Mouse (Mus musculus) limb, embryonic 10.5 days (tissue): ENCODE data around the gene Atxn2. TPM values are rescaled to one million over a fixed set of nuclear protein-coding genes. Genes with fewer than 3 reads are reported as not detected.
A peak's percentile ranks its signal among the peaks of the same experiment; 100 is the strongest.

Experiments
- DNase-seq: peaks from one replicate; pipeline ENCODE4 v3.0.0-alpha.2; 2017; ENCODE audit warnings: low spot score
- H3K27ac ChIP-seq: fragments of 300-500 bp; sonication (generic); 2 replicates; pipeline ENCODE4 v1.5.1; 2016; ENCODE audit warnings: mild to moderate bottlenecking
- H3K27me3 ChIP-seq: fragments of 300-500 bp; sonication (generic); 2 replicates; pipeline ENCODE4 v1.6.1; 2016; ENCODE audit warnings: low read depth, mild to moderate bottlenecking; ENCODE audit not compliant: poor library complexity, severe bottlenecking
- H3K36me3 ChIP-seq: fragments of 300-500 bp; sonication (generic); 2 replicates; pipeline ENCODE4 v1.6.1; 2016; ENCODE audit warnings: mild to moderate bottlenecking, moderate library complexity
- H3K4me1 ChIP-seq: fragments of 300-500 bp; sonication (generic); 2 replicates; pipeline ENCODE4 v1.6.1; 2016
- H3K4me3 ChIP-seq: fragments of 300-500 bp; sonication (generic); 2 replicates; pipeline ENCODE4 v1.5.1; 2016; ENCODE audit warnings: mild to moderate bottlenecking, moderate library complexity
- H3K9me3 ChIP-seq: fragments of 300-500 bp; sonication (generic); replicated peaks from 2 replicates; pipeline ENCODE4 v1.6.1; 2016; ENCODE audit warnings: mild to moderate bottlenecking
- WGBS: fragments of 180-500 bp; shearing (Covaris S2); methylation state at CpG from one replicate; pipeline ENCODE4 v1.1.7; 2016; 5-methylcytosine and 5-hydroxymethylcytosine counted together
- polyA plus RNA-seq: library from polyadenylated mRNA; unstranded; fragments of >200 nt; fragmentation: Nextera tagmentation; extraction: Ambion mirVana; gene quantifications from 2 replicates; pipeline ENCODE4 v1.2.1, GENCODE M21; 2016

The Atxn2 gene
- polyA plus RNA-seq, 1 experiment from 2014 or later, result 40.2 TPM

- Histone ChIP-seq H3K36me3 (peaks cover 59% of the 10 kb centered on the region), H3K4me1 (peaks cover 41% of the 10 kb centered on the region), H3K27me3 (peaks cover 37% of the 10 kb centered on the region), H3K9me3 (no peaks in the 10 kb centered on the region), H3K27ac (no peak overlapping the region), H3K4me3 (no peak overlapping the region)
- WGBS, result 92% methylated on average over 3 of the region's 3 CpGs
- DNase-seq, result no peak
Observed at GRCm38 (mm10) chr5:121825606-121826005, 114.5 kb downstream of the Atxn2 start.

- WGBS, result 86% methylated on average over 4 of the region's 4 CpGs
- no peak for DNase-seq
- peaks cover 48% of the 10 kb centered on the region for H3K36me3 ChIP-seq
- peaks cover 41% of the 10 kb centered on the region for H3K27me3 ChIP-seq
- no peak overlapping the region for H3K27ac ChIP-seq
- no peaks in the 10 kb centered on the region for H3K9me3 ChIP-seq
- H3K4me3 ChIP-seq, result peak overlapping the region; percentile 56; the same call in 1 of the 2 replicates
- peaks cover 44% of the 10 kb centered on the region for H3K4me1 ChIP-seq
Observed at GRCm38 (mm10) chr5:121827876-121828275, 116.7 kb downstream of the Atxn2 start.

GRCm38 (mm10) chr5:121828491-121829432, 117.6 kb downstream of the Atxn2 start:
- Histone ChIP-seq H3K4me3 (peak overlapping the region; percentile 56), H3K36me3 (peaks cover 46% of the 10 kb centered on the region), H3K27ac (peak overlapping the region; percentile 53; the same call in 1 of the 2 replicates), H3K27me3 (peaks cover 41% of the 10 kb centered on the region), H3K9me3 (no peaks in the 10 kb centered on the region), H3K4me1 (peaks cover 44% of the 10 kb centered on the region)
- WGBS, result 4% methylated on average over 82 of the region's 82 CpGs
- DNase-seq, result peak; percentile 66

DNA sequence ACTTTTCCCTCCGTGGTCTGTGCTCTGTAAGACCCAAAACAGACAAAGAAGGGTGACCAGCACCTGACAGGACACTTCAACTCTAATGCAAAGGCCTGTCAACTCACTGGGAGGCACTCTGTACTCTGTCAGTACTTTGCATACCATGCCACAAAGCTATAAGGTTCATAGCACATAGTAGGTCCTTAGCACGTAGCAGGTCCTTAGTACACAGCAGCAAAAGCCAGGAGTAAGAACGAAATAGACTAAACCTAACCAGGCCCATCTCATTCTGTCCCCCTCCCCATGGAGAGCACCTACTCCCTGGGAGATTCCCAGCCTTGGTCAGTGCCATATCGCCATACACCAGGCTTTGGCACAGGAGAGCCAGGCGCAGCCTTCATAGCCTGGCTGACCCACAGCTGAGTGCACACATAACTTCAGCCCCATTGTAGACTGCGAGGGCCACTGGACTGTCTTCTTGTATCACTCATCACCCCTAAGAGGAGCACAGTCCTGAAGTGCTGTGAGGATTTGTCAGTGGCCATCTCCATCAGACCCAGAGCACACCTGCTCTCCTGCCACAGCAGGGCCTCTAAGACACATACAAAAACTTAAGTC, 120.0 kb downstream of the Atxn2 start:
- no peaks in the 10 kb centered on the region for H3K9me3 ChIP-seq
- peaks cover 25% of the 10 kb centered on the region for H3K36me3 ChIP-seq
- 93% methylated on average over 6 of the region's 6 CpGs for WGBS
- H3K4me3 ChIP-seq, result no peak overlapping the region
- H3K4me1 ChIP-seq, result peaks cover 56% of the 10 kb centered on the region
- no peak overlapping the region for H3K27ac ChIP-seq
- DNase-seq, result no peak
- peaks cover 56% of the 10 kb centered on the region for H3K27me3 ChIP-seq

- no peaks in the 10 kb centered on the region for H3K9me3 ChIP-seq
- peaks cover 64% of the 10 kb centered on the region for H3K4me1 ChIP-seq
- no peak overlapping the region for H3K27ac ChIP-seq
- WGBS, result 81% methylated on average over 6 of the region's 6 CpGs
- peaks cover 51% of the 10 kb centered on the region for H3K27me3 ChIP-seq
- no peak overlapping the region for H3K4me3 ChIP-seq
- no peak for DNase-seq
- peaks cover 11% of the 10 kb centered on the region for H3K36me3 ChIP-seq
Observed at GRCm38 (mm10) chr5:121832376-121833155, 121.4 kb downstream of the Atxn2 start.

DNA sequence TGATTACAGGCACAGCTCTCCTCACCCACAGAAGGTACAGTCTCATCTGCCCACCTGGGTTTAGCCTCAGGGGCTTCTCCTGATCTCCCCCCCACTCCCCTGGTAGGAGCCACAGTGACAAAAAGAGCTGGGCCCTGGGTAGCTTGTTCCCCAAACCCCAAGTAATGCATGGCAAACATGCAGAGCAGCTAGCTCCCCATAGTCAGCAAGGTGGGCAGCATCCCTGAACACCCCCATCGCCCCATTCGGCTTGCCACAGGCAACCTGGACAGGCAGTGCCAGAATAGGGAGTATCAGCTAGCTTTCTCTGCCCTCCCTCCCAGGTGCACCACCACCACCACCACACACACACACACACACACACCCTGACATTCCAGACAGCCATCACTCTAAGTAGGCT, 122.0 kb downstream of the Atxn2 start:
- Histone ChIP-seq H3K27me3 (peaks cover 51% of the 10 kb centered on the region), H3K9me3 (no peaks in the 10 kb centered on the region), H3K4me1 (peaks cover 68% of the 10 kb centered on the region), H3K4me3 (no peak overlapping the region), H3K27ac (no peak overlapping the region), H3K36me3 (peaks cover 5% of the 10 kb centered on the region)
- DNase-seq, result no peak
- WGBS, result 80% methylated on average over 2 of the region's 2 CpGs

DNA sequence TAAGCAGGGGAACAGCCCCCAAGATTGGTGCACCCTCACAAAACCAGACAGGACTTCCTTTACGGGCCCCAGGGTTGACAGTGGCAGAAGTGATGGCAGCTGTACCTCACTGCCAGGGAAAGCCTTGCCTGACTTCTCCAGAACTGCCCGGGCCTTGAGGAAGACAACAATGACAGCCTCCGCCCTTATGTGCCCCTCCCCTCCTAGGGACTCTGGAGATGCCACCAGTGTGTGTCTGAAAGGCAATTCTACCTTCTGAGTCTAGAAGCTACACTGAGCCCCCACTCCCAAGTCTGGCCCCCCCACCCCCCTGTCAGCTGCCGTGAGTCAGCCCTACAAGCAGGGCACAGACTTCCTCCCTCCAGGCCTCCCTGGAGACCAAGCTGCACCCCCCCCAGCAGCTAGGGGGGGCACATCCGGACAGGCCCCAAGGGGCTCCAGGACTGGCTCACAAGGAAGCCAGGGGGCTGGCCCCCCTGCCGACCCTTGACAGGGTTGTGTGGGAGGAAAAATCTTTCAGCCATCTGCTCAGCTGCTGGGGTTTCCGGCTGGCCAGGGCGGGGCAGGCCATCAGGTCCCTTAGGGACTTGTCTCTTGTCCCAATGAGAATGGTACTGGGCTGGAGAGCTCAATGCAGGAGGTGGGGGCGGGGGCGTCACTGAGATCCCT, 122.6 kb downstream of the Atxn2 start:
- Histone ChIP-seq H3K27ac (peak overlapping the region; percentile 15; the same call in 1 of the 2 replicates), H3K4me3 (peak overlapping the region; percentile 78), H3K4me1 (peaks cover 68% of the 10 kb centered on the region), H3K9me3 (no peaks in the 10 kb centered on the region), H3K36me3 (no peaks in the 10 kb centered on the region; the same call in 1 of the 2 replicates), H3K27me3 (peaks cover 51% of the 10 kb centered on the region)
- WGBS, result 46% methylated on average over 10 of the region's 10 CpGs
- no peak for DNase-seq

GRCm38 (mm10) chr5:121834241-121834606, 123.1 kb downstream of the Atxn2 start:
- no peaks in the 10 kb centered on the region for H3K9me3 ChIP-seq
- peak overlapping the region; percentile 78 for H3K4me3 ChIP-seq
- H3K4me1 ChIP-seq, result peaks cover 68% of the 10 kb centered on the region
- H3K36me3 ChIP-seq, result no peaks in the 10 kb centered on the region
- WGBS, result 72% methylated on average over 7 of the region's 7 CpGs
- 0 out of 2 replicates have a peak overlapping the region, but pooled peaks have one; percentile 15 for H3K27ac ChIP-seq
- peaks cover 51% of the 10 kb centered on the region for H3K27me3 ChIP-seq
- DNase-seq, result no peak

- Histone ChIP-seq H3K27me3 (peaks cover 47% of the 10 kb centered on the region), H3K9me3 (no peaks in the 10 kb centered on the region), H3K4me3 (peak overlapping the region; percentile 78), H3K4me1 (peaks cover 66% of the 10 kb centered on the region), H3K27ac (no peak overlapping the region), H3K36me3 (no peaks in the 10 kb centered on the region)
- DNase-seq, result peak; percentile 43
- 23% methylated on average over 12 of the region's 12 CpGs for whole genome bisulfite sequencing
Observed at GRCm38 (mm10) chr5:121834991-121835747, 124.0 kb downstream of the Atxn2 start.

- no peaks in the 10 kb centered on the region for H3K36me3 ChIP-seq
- no peaks in the 10 kb centered on the region for H3K9me3 ChIP-seq
- under 1% methylated on average over 50 of the region's 51 CpGs for WGBS
- peaks cover 45% of the 10 kb centered on the region for H3K27me3 ChIP-seq
- no peak for DNase-seq
- peaks cover 66% of the 10 kb centered on the region for H3K4me1 ChIP-seq
- peak overlapping the region; percentile 78 for H3K4me3 ChIP-seq
- peak overlapping the region; percentile 87 for H3K27ac ChIP-seq
Observed at GRCm38 (mm10) chr5:121835949-121836691, 125.0 kb downstream of the Atxn2 start.

GRCm38 (mm10) chr5:121836692-121837415, 125.7 kb downstream of the Atxn2 start:
- H3K4me3 ChIP-seq, result peak overlapping the region; percentile 78
- H3K27me3 ChIP-seq, result peaks cover 50% of the 10 kb centered on the region
- H3K4me1 ChIP-seq, result peaks cover 66% of the 10 kb centered on the region
- DNase-seq, result peak; percentile 91
- no peaks in the 10 kb centered on the region for H3K9me3 ChIP-seq
- no peaks in the 10 kb centered on the region for H3K36me3 ChIP-seq
- peak overlapping the region; percentile 87 for H3K27ac ChIP-seq
- under 1% methylated on average over 75 of the region's 77 CpGs for WGBS
